Mouse (Mus musculus) kidney, adult 8-10 months (tissue): ENCODE results near the gene Cyth3.

Experiments used
- DNase-seq, 2 experiments: peaks; one replicate each; pipeline ENCODE4 v3.0.0; 2022

The Cyth3 gene

GRCm38 (mm10) chr5:143616657-143617329 is 5.5 kb upstream of the Cyth3 start:
- DNase-seq, result no peak

GRCm38 (mm10) chr5:143617487-143618209 is 4.6 kb upstream of the Cyth3 start:
- peak in 1 of 2 experiments; percentile 25 for DNase-seq

- DNase-seq, result no peak
These were observed 3.7 kb upstream of the Cyth3 start for GRCm38 (mm10) chr5:143618585-143618984.

GRCm38 (mm10) chr5:143620196-143620595 is 2.1 kb upstream of the Cyth3 start:
- DNase-seq, result no peak

- peak; percentile 58 to 64 for DNase-seq
These were observed 1.3 kb upstream of the Cyth3 start for GRCm38 (mm10) chr5:143620941-143621340.

GRCm38 (mm10) chr5:143622623-143623150 is 440 bp downstream of the Cyth3 start:
- peak in 1 of 2 experiments; percentile 19 for DNase-seq

GRCm38 (mm10) chr5:143623356-143624295 is 1.4 kb downstream of the Cyth3 start:
- DNase-seq, result no peak

GRCm38 (mm10) chr5:143624449-143624848 is 2.2 kb downstream of the Cyth3 start:
- DNase-seq, result no peak

- DNase-seq, result no peak
These were observed 3.2 kb downstream of the Cyth3 start for GRCm38 (mm10) chr5:143625497-143625896.

GRCm38 (mm10) chr5:143625940-143626588 is 3.8 kb downstream of the Cyth3 start:
- DNase-seq, result no peak

- no peak for DNase-seq
These were observed 5.3 kb downstream of the Cyth3 start for GRCm38 (mm10) chr5:143627507-143627906.

GRCm38 (mm10) chr5:143627926-143628325 is 5.7 kb downstream of the Cyth3 start:
- no peak for DNase-seq

GRCm38 (mm10) chr5:143629686-143630085 is 7.4 kb downstream of the Cyth3 start:
- DNase-seq, result no peak

- no peak for DNase-seq
These were observed 8.0 kb downstream of the Cyth3 start for GRCm38 (mm10) chr5:143630214-143630613.

- DNase-seq, result no peak
These were observed 8.5 kb downstream of the Cyth3 start for GRCm38 (mm10) chr5:143630738-143631137.

- DNase-seq, result no peak
These were observed 9.3 kb downstream of the Cyth3 start for GRCm38 (mm10) chr5:143631559-143631958.

- DNase-seq, result peak in 1 of 2 experiments; percentile 45
These were observed 10.7 kb downstream of the Cyth3 start for GRCm38 (mm10) chr5:143632674-143633557.

GRCm38 (mm10) chr5:143633558-143633871 is 11.3 kb downstream of the Cyth3 start:
- DNase-seq, result no peak

- DNase-seq, result no peak
These were observed 11.6 kb downstream of the Cyth3 start for GRCm38 (mm10) chr5:143633877-143634276.

GRCm38 (mm10) chr5:143634550-143635112 is 12.4 kb downstream of the Cyth3 start:
- no peak for DNase-seq

GRCm38 (mm10) chr5:143635358-143635757 is 13.1 kb downstream of the Cyth3 start:
- no peak for DNase-seq
